Mouse (Mus musculus) kidney, postnatal 4 days (tissue): Measurements from ENCODE around the gene Lce1h.

Experiments
- DNase-seq, 2 experiments: peaks; one replicate each; pipeline ENCODE4 v3.0.0; 2021; ENCODE audit warnings: mixed read lengths in 2 of 2

Gene Lce1h

GRCm38 (mm10) chr3:92764965-92765364, at the start of gene Lce1h:
TSS of gene Lce1h (minus strand) at chr3:92765065.
- DNase-seq: no peak

GRCm38 (mm10) chr3:92807791-92808190, 42.9 kb upstream of the Lce1h start, which contains the start of gene Lce1k:
TSS of gene Lce1k (minus strand) at chr3:92807891.
- no peak for DNase-seq

- no peak for DNase-seq
Observed at GRCm38 (mm10) chr3:92790414-92790813, 25.5 kb upstream of the Lce1h start, which contains the start of gene Lce1j. TSS of gene Lce1j (minus strand) at chr3:92790514.

GRCm38 (mm10) chr3:92778799-92779198, 13.9 kb upstream of the Lce1h start, which contains the start of gene Lce1i:
TSS of gene Lce1i (minus strand) at chr3:92778899.
- DNase-seq: no peak

- no peak for DNase-seq
Observed at GRCm38 (mm10) chr3:92771573-92771972, 6.7 kb upstream of the Lce1h start.

- no peak for DNase-seq
Observed at GRCm38 (mm10) chr3:92753197-92753596, 11.7 kb downstream of the Lce1h start.

GRCm38 (mm10) chr3:92752238-92752637, 12.6 kb downstream of the Lce1h start, which contains the start of gene Lce1g:
TSS of gene Lce1g (minus strand) at chr3:92752338.
- DNase-seq: no peak

- no peak for DNase-seq
Observed at GRCm38 (mm10) chr3:92738996-92739395, 25.9 kb downstream of the Lce1h start, which contains the start of gene Gm38119. TSS of gene Gm38119 (minus strand) at chr3:92739096.

GRCm38 (mm10) chr3:92722631-92723030, 42.2 kb downstream of the Lce1h start:
- no peak for DNase-seq

- DNase-seq: no peak
Observed at GRCm38 (mm10) chr3:92720250-92720649, 44.6 kb downstream of the Lce1h start, which contains the start of gene Lce1f. TSS of gene Lce1f (minus strand) at chr3:92720350.

GRCm38 (mm10) chr3:92715122-92715521, 49.7 kb downstream of the Lce1h start:
- no peak for DNase-seq
